In genomic region chr4:107314479-107314805, GRCm38 (mm10) we compare ENCODE assay signal across 10 mouse cellular contexts. TPM values are rescaled to one million over a fixed set of nuclear protein-coding genes. Genes with fewer than 3 reads are reported as not detected.
DNase-seq lines count a peak whose midpoint lies in the region; ATAC-seq and TF ChIP-seq lines count a peak whose summit lies in the region.
"Had no signal": no experiment of that assay in that cellular context is flagged by ENCODE, and none has a peak within 500 bp of the region (broad histone marks: within the 10 kb centered on the region; RNA-seq: fewer than 3 reads in every experiment).

No protein-coding gene starts in this region.

- H3K4me3 ChIP-seq in gastrocnemius, adult 2 months, result peak overlapping the region; percentile 80
- H3K4me3 ChIP-seq in liver, embryonic 11.5 days (ENCODE audit: low read depth, low read length), result peak overlapping the region; percentile 81
- H3K4me3 ChIP-seq in stomach, postnatal 0 days (ENCODE audit: low read depth, low read length), result peak overlapping the region; percentile 65

- H3K27me3 ChIP-seq in liver, embryonic 11.5 days (replicated peaks; ENCODE audit: control insufficient read depth, insufficient read depth, low read length), result no peaks in the 10 kb centered on the region
- no peaks in the 10 kb centered on the region for H3K27me3 ChIP-seq in stomach, postnatal 0 days (ENCODE audit: control insufficient read depth, insufficient read depth, low read length)

- intact Hi-C loops in gastrocnemius, adult 2 months (cut with DNase I), result loop anchor here (1.0 to 5.0 kb wide), 3 partner anchors 47 to 132 kb away; partner anchors contain the start of genes Hspb11 and Lrrc42

- H3K9me3 ChIP-seq in liver, embryonic 11.5 days (ENCODE audit: control insufficient read depth, low read length), result no peaks in the 10 kb centered on the region
- H3K9me3 ChIP-seq in stomach, postnatal 0 days (ENCODE audit: control insufficient read depth, low read length), result no peaks in the 10 kb centered on the region

- no peak for TF ChIP-seq EP300 in stomach, postnatal 0 days (optimal IDR thresholded peaks at IDR 0.05)

- no peak for TF ChIP-seq CTCF in gastrocnemius, adult 2 months (IDR thresholded peaks at IDR 0.05)
- TF ChIP-seq CTCF in stomach, postnatal 0 days (IDR thresholded peaks at IDR 0.05; ENCODE audit: low read depth), result no peak

- peaks cover 9% of the 10 kb centered on the region for H3K4me1 ChIP-seq in liver, embryonic 11.5 days (replicated peaks; ENCODE audit: control insufficient read depth, insufficient read depth, low read length)
- 0 out of 2 replicates have a peak, but pooled peaks cover 3% of the 10 kb centered on the region for H3K4me1 ChIP-seq in stomach, postnatal 0 days (replicated peaks; ENCODE audit: control insufficient read depth, insufficient read depth)

- ATAC-seq in liver, embryonic 11.5 days (replicated peaks; ENCODE audit: low FRiP score), result no peak; the same call in 1 of the 2 replicates
- no peak for ATAC-seq in stomach, postnatal 0 days (ENCODE audit: low FRiP score, low TSS enrichment)

- no peak for DNase-seq in gastrocnemius, adult 2 months
- no peak for DNase-seq in gastrocnemius, adult 18-20 months (ENCODE audit: low spot score)
- peak; percentile 11 for DNase-seq in thymus, postnatal 25 days
- no peak for DNase-seq in thymus, adult 18-20 months
- DNase-seq in liver, embryonic 11.5 days (ENCODE audit: low spot score), result no peak
- DNase-seq in stomach, postnatal 0 days (ENCODE audit: low spot score), result no peak
- no peak for DNase-seq in right cerebral cortex, postnatal 36 days (ENCODE audit: low spot score in 2 of 2)
- no peak for DNase-seq in ovary, adult 18-20 months (ENCODE audit: low spot score)

- H3K27ac ChIP-seq in gastrocnemius, adult 2 months, result peak overlapping the region; percentile 87
- H3K27ac ChIP-seq in liver, embryonic 11.5 days (ENCODE audit: low read depth, low read length), result no peak overlapping the region; the same call in 1 of the 2 replicates
- H3K27ac ChIP-seq in stomach, postnatal 0 days (replicated peaks), result no peak overlapping the region

- WGBS in liver, embryonic 11.5 days, result 6% methylated on average over 7 of the region's 7 CpGs
- 6% methylated on average over 7 of the region's 7 CpGs for WGBS in stomach, postnatal 0 days

- peaks cover 2% of the 10 kb centered on the region; the same call in 1 of the 2 replicates for H3K36me3 ChIP-seq in liver, embryonic 11.5 days (ENCODE audit: control insufficient read depth, insufficient read depth, low read length)
- peaks cover 3% of the 10 kb centered on the region; the same call in 1 of the 2 replicates for H3K36me3 ChIP-seq in stomach, postnatal 0 days (ENCODE audit: control insufficient read depth, insufficient read depth, low read length)

- H3K9ac ChIP-seq in liver, embryonic 11.5 days (ENCODE audit: low read depth, low read length), result peak overlapping the region; percentile 72
- H3K9ac ChIP-seq in stomach, postnatal 0 days (ENCODE audit: low read length), result peak overlapping the region; percentile 64

- peak overlapping the region; percentile 68 for H3K4me2 ChIP-seq in liver, embryonic 11.5 days
- H3K4me2 ChIP-seq in stomach, postnatal 0 days (replicated peaks; ENCODE audit: low read depth), result peak overlapping the region; percentile 78

RNA-seq across cellular contexts. Expression of gene Yipf1, which starts 0.3 kb away (rescaled TPM):
- 10 to 100 TPM in 1 of 2 experiments, 1 to 10 TPM in 1; 8.2 to 10.1 TPM for total RNA-seq in gastrocnemius, adult 2 months (2021)
- total RNA-seq in gastrocnemius, adult 18-20 months (2021), result 1 to 10 TPM; 8.2 to 9.0 TPM
- 39.0 and 45.5 TPM in 2 replicates for polyA plus RNA-seq in liver, embryonic 11.5 days (2014; fragmentation: Nextera tagmentation; extraction: Ambion mirVana)
- 67.9 and 68.8 TPM in 2 replicates for polyA plus RNA-seq in stomach, postnatal 0 days (2015; fragmentation: Nextera tagmentation; extraction: Ambion mirVana)

RNA-seq across cellular contexts. Expression of gene Dio1, which starts 7.5 kb away (rescaled TPM):
- under 1 TPM in 1 of 2 experiments, not detected in 1; 0.22 TPM for total RNA-seq in gastrocnemius, adult 2 months (2021)
- total RNA-seq in gastrocnemius, adult 18-20 months (2021), result not detected
- 0.12 TPM in 1 of 2 replicates, not detected in the other for polyA plus RNA-seq in liver, embryonic 11.5 days (2014; fragmentation: Nextera tagmentation; extraction: Ambion mirVana)
- 0.87 and 0.93 TPM in 2 replicates for polyA plus RNA-seq in stomach, postnatal 0 days (2015; fragmentation: Nextera tagmentation; extraction: Ambion mirVana)
- total RNA-seq: common myeloid progenitor, adult 5-6 weeks; neutrophil, adult 5-6 weeks had no signal

RNA-seq across cellular contexts. Expression of gene Ndc1, which starts 53.1 kb away (rescaled TPM):
- total RNA-seq in gastrocnemius, adult 2 months (2021), result 1 to 10 TPM; 6.0 to 8.4 TPM
- 1 to 10 TPM; 5.7 to 6.8 TPM for total RNA-seq in gastrocnemius, adult 18-20 months (2021)
- polyA plus RNA-seq in liver, embryonic 11.5 days (2014; fragmentation: Nextera tagmentation; extraction: Ambion mirVana), result 47.4 and 53.2 TPM in 2 replicates
- 7.1 and 7.6 TPM in 2 replicates for polyA plus RNA-seq in stomach, postnatal 0 days (2015; fragmentation: Nextera tagmentation; extraction: Ambion mirVana)
